Mouse (Mus musculus) cerebellum, adult 18-20 months (tissue): ENCODE data around the gene Ifngr1.

Source experiments
- DNase-seq, 2 experiments: peaks; one replicate each; pipeline ENCODE4 v3.0.0; 2021

Gene Ifngr1

DNA sequence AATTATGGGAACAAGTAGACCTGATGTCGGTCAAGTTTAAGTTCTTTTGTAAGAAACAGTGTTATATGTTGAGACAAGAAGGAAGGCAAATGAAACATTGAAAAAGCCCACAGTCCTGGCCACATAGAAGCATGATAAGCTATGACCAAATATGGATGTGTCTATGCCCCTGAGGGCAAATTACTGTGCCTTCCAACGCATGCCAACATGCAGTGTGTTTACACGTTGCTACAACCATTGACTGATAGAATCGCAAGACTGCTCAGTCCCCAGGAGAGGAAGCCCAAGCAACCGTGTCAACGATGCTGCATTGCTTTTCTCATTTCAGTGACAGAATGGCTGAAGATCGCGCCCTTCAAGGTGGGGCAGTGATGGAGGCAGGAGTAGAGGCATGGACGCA lies 65.7 kb downstream of the Ifngr1 start:
- DNase-seq: no peak
